Mouse (Mus musculus): ENCODE measurements around the gene Zbtb43. TPM values are rescaled to one million over a fixed set of nuclear protein-coding genes. Genes with fewer than 3 reads are reported as not detected.

Gene Zbtb43
- 10 to 100 TPM; 10.9 to 15.2 TPM for polyA plus RNA-seq (2017; shearing (Covaris generic))

DNA sequence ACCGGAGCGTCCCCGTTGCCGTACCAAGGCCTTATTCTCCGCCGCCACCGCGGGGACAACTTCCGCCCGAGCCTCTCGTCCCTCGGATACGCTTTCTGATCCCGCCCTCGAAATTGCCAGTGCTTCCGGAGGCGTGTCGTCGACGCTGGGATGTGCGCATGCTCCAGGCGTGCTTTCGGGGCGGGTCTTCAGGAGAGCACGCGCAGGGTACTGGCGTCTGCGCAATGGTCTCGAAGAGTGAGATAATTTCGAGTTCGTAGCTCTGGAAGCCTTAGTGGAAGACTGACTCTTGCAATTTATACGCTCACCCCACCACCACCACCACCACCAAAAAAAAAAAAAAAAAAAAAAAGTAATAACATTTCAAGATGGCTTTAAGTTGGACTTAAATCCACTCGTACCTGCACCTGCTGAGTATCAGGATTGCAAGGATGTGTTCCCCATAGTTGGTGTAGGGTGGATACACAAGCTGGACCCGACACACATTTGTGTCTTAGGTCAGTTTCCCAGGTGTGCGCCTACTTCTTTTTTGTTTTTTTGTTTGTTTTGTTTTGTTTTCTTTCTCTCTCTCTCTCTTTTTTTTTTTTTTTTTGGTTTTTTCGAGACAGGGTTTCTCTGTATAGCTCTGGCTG, at the start of gene Zbtb43:
Gene Zbtb43 (minus strand): TSS at position 94 of the 632 bp plus-strand sequence.

DNA sequence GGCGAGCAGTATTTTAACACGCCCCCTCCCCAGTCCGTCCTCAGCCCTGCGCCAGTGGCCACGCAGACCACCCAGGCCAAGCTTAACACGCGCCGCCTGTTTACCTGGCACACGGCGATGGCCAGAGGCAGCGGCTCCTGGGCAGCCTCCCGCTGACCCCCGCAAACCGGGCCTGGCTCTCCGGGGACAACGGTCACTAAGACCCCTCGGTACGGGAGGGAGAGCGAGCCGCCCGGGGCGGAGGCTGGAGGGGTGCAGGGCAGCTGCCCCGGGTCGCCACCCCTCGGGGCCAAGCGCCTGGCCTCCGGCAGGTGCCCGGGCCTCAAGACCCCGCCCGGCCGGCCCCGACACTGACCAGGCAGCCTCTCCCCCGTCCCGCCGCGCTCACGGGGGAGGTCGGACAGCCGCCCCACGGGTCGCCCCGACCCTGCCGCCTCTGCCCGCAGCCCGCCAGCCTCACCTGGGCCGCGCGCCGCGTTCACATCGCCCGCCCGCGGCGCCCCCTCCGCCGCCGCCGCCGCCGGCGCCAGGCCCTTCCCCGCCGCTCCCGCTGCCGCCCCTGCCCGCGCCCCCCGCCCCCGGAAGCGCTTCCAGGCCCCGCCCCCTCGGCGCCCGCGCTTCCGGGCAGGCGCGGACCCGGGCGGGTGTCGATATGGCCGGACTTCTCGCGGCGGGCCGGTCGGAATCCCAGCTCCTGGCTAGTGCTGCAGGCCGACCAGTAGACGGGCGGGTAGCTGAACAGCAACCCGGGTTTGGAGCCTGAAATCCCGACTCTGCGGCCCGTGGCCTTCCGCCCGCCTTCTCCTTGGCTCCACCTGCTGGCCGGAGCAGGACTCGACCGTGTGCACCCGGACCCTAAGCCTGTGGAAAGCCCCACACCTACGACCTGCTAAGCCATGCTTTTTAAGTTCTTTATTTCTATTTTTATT, 37.3 kb downstream of the Zbtb43 start, which contains the start of gene Zbtb34:
Gene Zbtb34 (minus strand): TSS at position 554 of the 929 bp plus-strand sequence.

Other genes with a start within 250 kb of the Zbtb43 start
- 1 to 10 TPM; 5.9 to 6.7 TPM for gene Ralgps1, start 97.1 kb downstream of the Zbtb43 start, polyA plus RNA-seq (2017; shearing (Covaris generic))
- gene Zbtb34, start 37.2 kb downstream of the Zbtb43 start, polyA plus RNA-seq (2017; shearing (Covaris generic)), result 1 to 10 TPM; 2.3 to 3.5 TPM
- not detected for gene Lmx1b, start 172.0 kb upstream of the Zbtb43 start, polyA plus RNA-seq (2017; shearing (Covaris generic))